Mouse (Mus musculus): Measurements from ENCODE around the gene Plin3. TPM values are rescaled to one million over a fixed set of nuclear protein-coding genes. Genes with fewer than 3 reads are reported as not detected.

Gene Plin3
- polyA plus RNA-seq, 1 experiment from 2014 or later = 14.8 TPM

GRCm38 (mm10) chr17:56256239-56256881 lies 36.3 kb downstream of the Plin3 start, which contains the start of gene Fem1a:
TSS of gene Fem1a (plus strand) at chr17:56256810.
- Histone ChIP-seq H3K27ac (peak within 1 kb of the TSS; percentile 83), H3K9ac (replicated peaks) (peak within 1 kb of the TSS; percentile 79), H3K36me3 (peaks cover 36% of the 10 kb centered on the region), H3K4me2 (replicated peaks) (peak within 1 kb of the TSS; percentile 98), H3K4me1 (replicated peaks) (peaks cover 44% of the 10 kb centered on the region), H3K9me3 (no peaks in the 10 kb centered on the region), H3K27me3 (no peaks in the 10 kb centered on the region), H3K4me3 (replicated peaks) (peak within 1 kb of the TSS; percentile 72)
- peak; percentile 93 for ATAC-seq
- under 1% methylated on average over 28 of the region's 28 CpGs for WGBS

GRCm38 (mm10) chr17:56255863-56256238 lies 36.8 kb downstream of the Plin3 start:
- peak overlapping the region; percentile 69 for H3K4me2 ChIP-seq (replicated peaks)
- no peaks in the 10 kb centered on the region for H3K9me3 ChIP-seq
- WGBS = under 1% methylated on average over 32 of the region's 32 CpGs
- peak overlapping the region; percentile 72 for H3K4me3 ChIP-seq (replicated peaks)
- peaks cover 31% of the 10 kb centered on the region for H3K36me3 ChIP-seq
- peak overlapping the region; percentile 83 for H3K27ac ChIP-seq
- peak overlapping the region; percentile 54; the same call in 1 of the 2 replicates for H3K9ac ChIP-seq (replicated peaks)
- peaks cover 44% of the 10 kb centered on the region for H3K4me1 ChIP-seq (replicated peaks)
- H3K27me3 ChIP-seq = no peaks in the 10 kb centered on the region
- ATAC-seq = peak; percentile 90

GRCm38 (mm10) chr17:56255429-56255828 lies 37.2 kb downstream of the Plin3 start:
- Histone ChIP-seq H3K4me2 (replicated peaks) (peak overlapping the region; percentile 69), H3K36me3 (peaks cover 27% of the 10 kb centered on the region), H3K27me3 (no peaks in the 10 kb centered on the region), H3K9me3 (no peaks in the 10 kb centered on the region), H3K4me1 (replicated peaks) (peaks cover 44% of the 10 kb centered on the region), H3K9ac (replicated peaks) (no peak overlapping the region), H3K4me3 (replicated peaks) (no peak overlapping the region), H3K27ac (peak overlapping the region; percentile 63)
- WGBS = 18% methylated on average over 9 of the region's 9 CpGs
- peak; percentile 4 for ATAC-seq

- Histone ChIP-seq H3K27me3 (no peaks in the 10 kb centered on the region), H3K9ac (replicated peaks) (no peak overlapping the region), H3K4me2 (replicated peaks) (no peak overlapping the region), H3K27ac (no peak overlapping the region), H3K9me3 (no peaks in the 10 kb centered on the region), H3K4me1 (replicated peaks) (peaks cover 41% of the 10 kb centered on the region), H3K36me3 (peaks cover 19% of the 10 kb centered on the region), H3K4me3 (replicated peaks) (no peak overlapping the region)
- WGBS = 74% methylated on average over 4 of the region's 4 CpGs
- no peak for ATAC-seq
These were observed 38.0 kb downstream of the Plin3 start for GRCm38 (mm10) chr17:56254695-56255094.

- WGBS = 21% methylated on average over 6 of the region's 6 CpGs
- peak overlapping the region; percentile 71 for H3K27ac ChIP-seq
- no peaks in the 10 kb centered on the region for H3K27me3 ChIP-seq
- no peak overlapping the region for H3K9ac ChIP-seq (replicated peaks)
- peak overlapping the region; percentile 34 for H3K4me2 ChIP-seq (replicated peaks)
- peaks cover 16% of the 10 kb centered on the region for H3K4me1 ChIP-seq (replicated peaks)
- no peaks in the 10 kb centered on the region for H3K36me3 ChIP-seq
- H3K4me3 ChIP-seq (replicated peaks) = no peak overlapping the region
- no peaks in the 10 kb centered on the region for H3K9me3 ChIP-seq
- peak; percentile 65 for ATAC-seq
These were observed 41.4 kb downstream of the Plin3 start for GRCm38 (mm10) chr17:56251136-56251829.

GRCm38 (mm10) chr17:56245608-56246007 lies 47.1 kb downstream of the Plin3 start:
- peaks cover 9% of the 10 kb centered on the region for H3K4me1 ChIP-seq (replicated peaks)
- peaks cover 28% of the 10 kb centered on the region; the same call in 1 of the 2 replicates for H3K27me3 ChIP-seq
- WGBS = 53% methylated on average over 7 of the region's 7 CpGs
- ATAC-seq = no peak
- H3K9ac ChIP-seq (replicated peaks) = no peak overlapping the region
- no peaks in the 10 kb centered on the region for H3K36me3 ChIP-seq
- no peak overlapping the region for H3K4me3 ChIP-seq (replicated peaks)
- H3K9me3 ChIP-seq = no peaks in the 10 kb centered on the region
- no peak overlapping the region for H3K27ac ChIP-seq
- H3K4me2 ChIP-seq (replicated peaks) = no peak overlapping the region

- WGBS = under 1% methylated on average over 33 of the region's 33 CpGs
- H3K27ac ChIP-seq = no peak overlapping the region
- peak overlapping the region; percentile 45 for H3K4me3 ChIP-seq (replicated peaks)
- peak overlapping the region; percentile 58 for H3K9ac ChIP-seq (replicated peaks)
- H3K9me3 ChIP-seq = no peaks in the 10 kb centered on the region
- peaks cover 6% of the 10 kb centered on the region; the same call in 1 of the 2 replicates for H3K4me1 ChIP-seq (replicated peaks)
- peak overlapping the region; percentile 55 for H3K4me2 ChIP-seq (replicated peaks)
- no peaks in the 10 kb centered on the region for H3K36me3 ChIP-seq
- H3K27me3 ChIP-seq = peaks cover 42% of the 10 kb centered on the region; the same call in 1 of the 2 replicates
- peak; percentile 84 for ATAC-seq
These were observed 50.9 kb downstream of the Plin3 start for GRCm38 (mm10) chr17:56241541-56242401.

- Histone ChIP-seq H3K4me2 (replicated peaks) (peak overlapping the region; percentile 51), H3K9ac (replicated peaks) (peak overlapping the region; percentile 44), H3K4me1 (replicated peaks) (peaks cover 17% of the 10 kb centered on the region), H3K4me3 (replicated peaks) (peak overlapping the region; percentile 18), H3K27me3 (peaks cover 7% of the 10 kb centered on the region; the same call in 1 of the 2 replicates), H3K36me3 (no peaks in the 10 kb centered on the region), H3K27ac (peak overlapping the region; percentile 77), H3K9me3 (no peaks in the 10 kb centered on the region)
- peak; percentile 95 for ATAC-seq
- 3% methylated on average over 14 of the region's 14 CpGs for WGBS
These were observed 58.7 kb downstream of the Plin3 start for GRCm38 (mm10) chr17:56233818-56234469.

GRCm38 (mm10) chr17:56233389-56233788 lies 59.3 kb downstream of the Plin3 start:
- Histone ChIP-seq H3K27me3 (peaks cover 7% of the 10 kb centered on the region; the same call in 1 of the 2 replicates), H3K4me3 (replicated peaks) (peak overlapping the region; percentile 14; the same call in 1 of the 2 replicates), H3K27ac (peak overlapping the region; percentile 77), H3K9me3 (no peaks in the 10 kb centered on the region), H3K4me1 (replicated peaks) (peaks cover 17% of the 10 kb centered on the region), H3K9ac (replicated peaks) (peak overlapping the region; percentile 44), H3K36me3 (no peaks in the 10 kb centered on the region), H3K4me2 (replicated peaks) (peak overlapping the region; percentile 51)
- 0 out of 2 replicates have a peak, but pooled peaks have one; percentile 16 for ATAC-seq
- 47% methylated on average over 8 of the region's 8 CpGs for WGBS

- no peaks in the 10 kb centered on the region for H3K27me3 ChIP-seq
These were observed 62.7 kb downstream of the Plin3 start for GRCm38 (mm10) chr17:56229943-56230342.

More at GRCm38 (mm10) chr17:56229943-56230342, 62.7 kb downstream of the Plin3 start:
- H3K4me2 ChIP-seq (replicated peaks) = no peak overlapping the region
- H3K27ac ChIP-seq = no peak overlapping the region
- H3K9me3 ChIP-seq = no peaks in the 10 kb centered on the region
- no peak overlapping the region for H3K4me3 ChIP-seq (replicated peaks)
- 60% methylated on average over 10 of the region's 10 CpGs for WGBS
- ATAC-seq = no peak
- H3K36me3 ChIP-seq = no peaks in the 10 kb centered on the region
- no peak overlapping the region for H3K9ac ChIP-seq (replicated peaks)
- peaks cover 14% of the 10 kb centered on the region for H3K4me1 ChIP-seq (replicated peaks)

All from midbrain, embryonic 13.5 days (tissue).